Mouse (Mus musculus) hindbrain, embryonic 10.5 days (tissue): ENCODE data around the gene Phb2. TPM values are rescaled to one million over a fixed set of nuclear protein-coding genes. Genes with fewer than 3 reads are reported as not detected.
A peak's percentile ranks its signal among the peaks of the same experiment; 100 is the strongest.

ENCODE experiments used
- DNase-seq: peaks from one replicate; pipeline ENCODE4 v3.0.0-alpha.2; 2017; ENCODE audit warnings: low spot score
- H3K27ac ChIP-seq: fragments of 300-500 bp; sonication (generic); 2 replicates; pipeline ENCODE4 v1.5.1; 2016; ENCODE audit warnings: mild to moderate bottlenecking, moderate library complexity
- H3K27me3 ChIP-seq: fragments of 300-500 bp; sonication (generic); 2 replicates; pipeline ENCODE4 v1.6.1; 2016; ENCODE audit warnings: mild to moderate bottlenecking; ENCODE audit not compliant: poor library complexity, insufficient read depth, severe bottlenecking
- H3K36me3 ChIP-seq: fragments of 300-500 bp; sonication (generic); 2 replicates; pipeline ENCODE4 v1.6.1; 2016; ENCODE audit warnings: mild to moderate bottlenecking, moderate library complexity
- H3K4me1 ChIP-seq: fragments of 300-500 bp; sonication (generic); replicated peaks from 2 replicates; pipeline ENCODE4 v1.6.1; 2016; ENCODE audit warnings: mild to moderate bottlenecking
- H3K4me3 ChIP-seq: fragments of 300-500 bp; sonication (generic); 2 replicates; pipeline ENCODE4 v1.5.1; 2016; ENCODE audit warnings: mild to moderate bottlenecking, moderate library complexity
- H3K9me3 ChIP-seq: fragments of 300-500 bp; sonication (generic); 2 replicates; pipeline ENCODE4 v1.6.1; 2016; ENCODE audit warnings: mild to moderate bottlenecking, moderate library complexity
- WGBS: fragments of 180-500 bp; shearing (Covaris S2); methylation state at CpG from one replicate; pipeline ENCODE4 v1.1.7; 2016; 5-methylcytosine and 5-hydroxymethylcytosine counted together
- microRNA counts: library from miRNA; unstranded; fragments of <30 nt; microRNA quantifications from one replicate; lab custom pipeline; 2017
- polyA plus RNA-seq: library from polyadenylated mRNA; unstranded; fragments of >200 nt; fragmentation: Nextera tagmentation; extraction: Ambion mirVana; gene quantifications from 2 replicates; pipeline ENCODE4 v1.2.1, GENCODE M21; 2016

Gene Phb2
- polyA plus RNA-seq, 1 experiment from 2014 or later, result 410 TPM

GRCm38 (mm10) chr6:124765951-124766350 is 53.8 kb downstream of the Phb2 start:
- peaks cover 81% of the 10 kb centered on the region for H3K27me3 ChIP-seq
- no peak overlapping the region for H3K4me3 ChIP-seq
- no peaks in the 10 kb centered on the region for H3K36me3 ChIP-seq
- peaks cover 48% of the 10 kb centered on the region for H3K4me1 ChIP-seq
- 82% methylated on average over 7 of the region's 7 CpGs for WGBS
- no peak for DNase-seq
- no peak overlapping the region for H3K27ac ChIP-seq
- no peaks in the 10 kb centered on the region for H3K9me3 ChIP-seq

MicroRNA genes within 50 kb of the gene (microRNA counts, 519-probe panel; counts per million panel counts)
- microRNA mmu-miR-141 (lab: Ali Mortazavi, UCI), result 1,255 counts per million, percentile 77 among the panel's probes with 10 or more counts
- microRNA mmu-miR-200c (lab: Ali Mortazavi, UCI), result 1,255 counts per million, percentile 77 among the panel's probes with 10 or more counts

Other genes starting within 250 kb of the Phb2 start
- gene Clstn3, start 247.5 kb upstream of the Phb2 start, polyA plus RNA-seq, result 8.8 and 20.4 TPM in 2 replicates
- gene C1rl, start 219.2 kb upstream of the Phb2 start, polyA plus RNA-seq, result 0.14 and 0.47 TPM in 2 replicates
- gene C1ra, start 199.9 kb upstream of the Phb2 start, polyA plus RNA-seq, result 0.06 and 0.33 TPM in 2 replicates
- gene C1s1, start 170.0 kb upstream of the Phb2 start, polyA plus RNA-seq, result 0.51 and 0.75 TPM in 2 replicates
- gene C1rb, start 142.0 kb upstream of the Phb2 start, polyA plus RNA-seq, result not detected in 2 replicates
- not detected in 2 replicates for gene C1s2, start 76.3 kb upstream of the Phb2 start, polyA plus RNA-seq
- gene Lpcat3, start 49.3 kb upstream of the Phb2 start, polyA plus RNA-seq, result 39.6 and 43.6 TPM in 2 replicates
- gene Emg1, start 158 bp upstream of the Phb2 start, polyA plus RNA-seq, result 215 and 232 TPM in 2 replicates
- 7.9 and 8.2 TPM in 2 replicates for gene Ptpn6, start 26.4 kb downstream of the Phb2 start, polyA plus RNA-seq
- 446 and 555 TPM in 2 replicates for gene Grcc10, start 29.0 kb downstream of the Phb2 start, polyA plus RNA-seq
- not detected in 2 replicates for gene Gm45234, start 43.7 kb downstream of the Phb2 start, polyA plus RNA-seq
- gene Atn1, start 44.2 kb downstream of the Phb2 start, polyA plus RNA-seq, result 11.2 and 13.0 TPM in 2 replicates
- gene Eno2, start 57.3 kb downstream of the Phb2 start, polyA plus RNA-seq, result 3.4 and 5.4 TPM in 2 replicates
- gene Lrrc23, start 67.4 kb downstream of the Phb2 start, polyA plus RNA-seq, result 2.5 and 4.8 TPM in 2 replicates
- 8.3 and 8.7 TPM in 2 replicates for gene Spsb2, start 96.3 kb downstream of the Phb2 start, polyA plus RNA-seq
- gene Tpi1, start 102.0 kb downstream of the Phb2 start, polyA plus RNA-seq, result 794 and 931 TPM in 2 replicates
- 206 and 211 TPM in 2 replicates for gene Usp5, start 117.1 kb downstream of the Phb2 start, polyA plus RNA-seq
- 232 and 255 TPM in 2 replicates for gene Cdca3, start 117.2 kb downstream of the Phb2 start, polyA plus RNA-seq
- 0.44 and 0.76 TPM in 2 replicates for gene Gnb3, start 127.9 kb downstream of the Phb2 start, polyA plus RNA-seq
- 12.6 and 13.4 TPM in 2 replicates for gene P3h3, start 145.4 kb downstream of the Phb2 start, polyA plus RNA-seq
- 2.3 and 5.0 TPM in 2 replicates for gene Gpr162, start 151.6 kb downstream of the Phb2 start, polyA plus RNA-seq
- gene Cd4, start 175.9 kb downstream of the Phb2 start, polyA plus RNA-seq, result not detected in 2 replicates
- gene Lag3, start 199.4 kb downstream of the Phb2 start, polyA plus RNA-seq, result 1.1 and 1.3 TPM in 2 replicates
- 271 and 416 TPM in 2 replicates for gene Ptms, start 207.8 kb downstream of the Phb2 start, polyA plus RNA-seq
- gene Mlf2, start 219.1 kb downstream of the Phb2 start, polyA plus RNA-seq, result 417 and 499 TPM in 2 replicates